Mouse (Mus musculus) heart, adult 2 months (tissue): ENCODE measurements around the gene Tacr2.

Source experiments
- CTCF ChIP-seq: fragments of 200-600 bp; IDR thresholded peaks from 2 replicates; pipeline ENCODE4 v1.8.1; 2022; ENCODE audit warnings: antibody characterized with exemption, mild to moderate bottlenecking, moderate library complexity
- EP300 ChIP-seq: fragments of 200-500 bp; IDR thresholded peaks from 2 replicates; pipeline ENCODE4 v1.6.1; 2011; ENCODE audit warnings: low read depth, low read length, control low read depth; ENCODE audit not compliant: insufficient read depth
- POLR2A ChIP-seq: fragments of 200-500 bp; IDR thresholded peaks from 2 replicates; pipeline ENCODE4 v1.6.1; 2011; ENCODE audit warnings: mild to moderate bottlenecking, low read depth, low read length, control low read depth; ENCODE audit not compliant: insufficient read depth

- peak; percentile 71 for TF ChIP-seq CTCF
- no peak for TF ChIP-seq POLR2A
- no peak for TF ChIP-seq EP300
These were observed 9.1 kb downstream of the Tacr2 start for GRCm38 (mm10) chr10:62261115-62261886.
